9 mouse cellular contexts compared by ENCODE assay signal in the genomic region with DNA sequence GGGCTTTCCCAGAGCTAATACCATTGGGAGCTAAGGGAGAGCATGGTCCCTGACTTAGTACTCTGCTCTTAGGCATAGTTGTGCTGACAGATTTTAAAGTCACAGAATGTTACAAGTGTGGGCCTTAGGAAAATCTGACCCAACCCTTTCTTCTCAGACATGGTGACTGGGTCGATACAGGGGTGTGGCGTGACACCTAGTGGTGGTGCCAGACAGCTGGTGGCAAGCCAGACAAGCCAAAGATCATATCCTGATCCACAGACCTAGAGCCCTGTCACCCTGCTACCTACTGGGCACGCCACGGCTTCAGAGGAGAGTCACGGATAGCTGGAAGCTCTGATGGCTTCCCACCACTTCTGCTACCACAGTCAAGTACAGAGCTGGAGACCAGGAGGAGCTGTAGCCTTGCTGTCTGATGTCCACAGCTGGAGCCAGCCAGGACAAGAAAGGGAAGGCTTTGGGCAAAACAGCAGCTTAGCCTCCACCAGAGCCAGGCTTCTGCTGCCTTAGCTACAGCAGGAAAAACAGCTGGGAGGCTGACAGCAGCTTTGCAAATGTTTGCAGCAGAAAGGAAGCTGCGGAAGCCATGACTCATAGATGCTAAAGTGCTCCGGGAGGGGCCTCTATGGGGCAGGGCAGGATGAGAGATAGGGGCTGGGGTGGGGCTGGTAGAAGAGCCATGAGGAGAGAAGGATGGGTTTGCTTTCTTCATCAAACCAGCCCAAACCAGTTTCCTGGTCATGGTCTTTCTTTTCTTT. TPM values are rescaled to one million over a fixed set of nuclear protein-coding genes. Genes with fewer than 3 reads are reported as not detected.
A peak's percentile ranks its signal among the peaks of the same experiment; 100 is the strongest.
DNase-seq lines count a peak whose midpoint lies in the region; TF ChIP-seq lines count a peak whose summit lies in the region.
"Had no signal": no experiment of that assay in that cellular context is flagged by ENCODE, and none has a peak within 500 bp of the region (broad histone marks: within the 10 kb centered on the region; RNA-seq: fewer than 3 reads in every experiment).

No protein-coding gene starts in this region.

- TF ChIP-seq POLR2A in kidney, adult 2 months (IDR thresholded peaks at IDR 0.05; ENCODE audit: low read depth, low read length), result no peak

- TF ChIP-seq CTCF in kidney, adult 2 months (conservative IDR thresholded peaks at IDR 0.05; ENCODE audit: insufficient read depth, insufficient read length, low read depth, low read length), result peak; percentile 71

- peak overlapping the region; percentile 44 for H3K27ac ChIP-seq in kidney, adult 2 months (ENCODE audit: insufficient read depth, low read depth, low read length)

- no peaks in the 10 kb centered on the region for H3K36me3 ChIP-seq in kidney, adult 2 months (ENCODE audit: control insufficient read depth, insufficient read depth, low read length)

- no peak overlapping the region for H3K4me3 ChIP-seq in kidney, adult 2 months (ENCODE audit: insufficient read depth, low read depth, low read length)

- DNase-seq in embryo, embryonic 10.5 days (ENCODE audit: low spot score), result peak; percentile 14
- DNase-seq in embryo, embryonic 11 days, result no peak
- DNase-seq in MN1 (ENCODE audit: low spot score), result peak; percentile 80
- peak; percentile 81 for DNase-seq in gastrocnemius, postnatal 25 days
- peak; percentile 80 for DNase-seq in kidney, adult 2 months
- DNase-seq in lung, postnatal 25 days (ENCODE audit: low spot score), result peak; percentile 85
- peak; percentile 46 for DNase-seq in urinary bladder, adult 2 months (ENCODE audit: low spot score)
- no peak for DNase-seq in layer of hippocampus, adult 9-10 months (ENCODE audit: low spot score)

- peaks cover 6% of the 10 kb centered on the region for H3K4me1 ChIP-seq in kidney, adult 2 months (ENCODE audit: control insufficient read depth, insufficient read depth, low read length)

- WGBS in kidney, adult 2 months, result 37% methylated on average over 7 of the region's 7 CpGs

- no peaks in the 10 kb centered on the region for H3K27me3 ChIP-seq in kidney, adult 2 months (replicated peaks; ENCODE audit: control insufficient read depth, insufficient read depth, low read length)

RNA-seq across cellular contexts. Expression of a gene that starts 11.0 kb away (rescaled TPM):
- 10 to 100 TPM; 52.0 to 59.4 TPM for total RNA-seq in gastrocnemius, postnatal 25 days (2021)
- polyA plus RNA-seq in kidney, adult 2 months (2012; rRNA removed), result 31.7 and 33.0 TPM in 2 replicates
- polyA plus RNA-seq in urinary bladder, adult 2 months (2012; rRNA removed), result 98.2 and 103 TPM in 2 replicates

RNA-seq across cellular contexts. Expression of a gene that starts 58.4 kb away (rescaled TPM):
- not detected for total RNA-seq in gastrocnemius, postnatal 25 days (2021)
- 0.03 TPM in 1 of 2 replicates, not detected in the other for polyA plus RNA-seq in kidney, adult 2 months (2012; rRNA removed)
- polyA plus RNA-seq in urinary bladder, adult 2 months (2012; rRNA removed), result 0.07 and 0.09 TPM in 2 replicates
- polyA plus RNA-seq: limb, embryonic 11.5 days had no signal

Comparison
In these comparisons a context has a peak if more than half of its experiments do, and no peak if none do; other contexts are left out.
1. DNase-seq: peak in embryo, embryonic 10.5 days (single experiment), MN1 (single experiment), gastrocnemius, postnatal 25 days (single experiment), kidney, adult 2 months (single experiment), lung, postnatal 25 days (single experiment) and urinary bladder, adult 2 months (single experiment); none in embryo, embryonic 11 days (single experiment) and layer of hippocampus, adult 9-10 months (single experiment).